Mouse (Mus musculus) forebrain, embryonic 12.5 days (tissue): ENCODE measurements around the gene Klk1b8. TPM values are rescaled to one million over a fixed set of nuclear protein-coding genes. Genes with fewer than 3 reads are reported as not detected.

Experiments
- ATAC-seq: fragments of 200-750 bp; cut with Nextera tagmentation; 2 replicates; pipeline ENCODE4 v1.8.0; 2017; ENCODE audit warnings: moderate TSS enrichment; ENCODE audit not compliant: low FRiP score
- H3K27ac ChIP-seq: fragments of 300-500 bp; sonication (generic); 2 replicates; pipeline ENCODE4 v1.5.1; 2016; ENCODE audit warnings: mild to moderate bottlenecking
- H3K27me3 ChIP-seq: fragments of 300-500 bp; sonication (generic); 2 replicates; pipeline ENCODE4 v1.6.1; 2016; ENCODE audit warnings: mild to moderate bottlenecking
- H3K36me3 ChIP-seq: fragments of 300-500 bp; sonication (generic); replicated peaks from 2 replicates; pipeline ENCODE4 v1.6.1; 2016; ENCODE audit warnings: mild to moderate bottlenecking
- H3K4me1 ChIP-seq: fragments of 300-500 bp; sonication (generic); 2 replicates; pipeline ENCODE4 v1.6.1; 2016
- H3K4me2 ChIP-seq: fragments of 300-500 bp; sonication (generic); 2 replicates; pipeline ENCODE4 v1.6.1; 2016; ENCODE audit warnings: mild to moderate bottlenecking, moderate library complexity
- H3K4me3 ChIP-seq: fragments of 300-500 bp; sonication (generic); replicated peaks from 2 replicates; pipeline ENCODE4 v1.5.1; 2016; ENCODE audit warnings: mild to moderate bottlenecking
- H3K9ac ChIP-seq: fragments of 300-500 bp; sonication (generic); 2 replicates; pipeline ENCODE4 v1.6.1; 2016; ENCODE audit warnings: mild to moderate bottlenecking
- H3K9me3 ChIP-seq: fragments of 300-500 bp; sonication (generic); 2 replicates; pipeline ENCODE4 v1.6.1; 2016
- WGBS: fragments of 180-500 bp; shearing (Covaris S2); methylation state at CpG from one replicate; pipeline ENCODE4 v1.1.7; 2016; 5-methylcytosine and 5-hydroxymethylcytosine counted together
- polyA plus RNA-seq: library from polyadenylated mRNA; unstranded; fragments of >200 nt; fragmentation: Nextera tagmentation; extraction: Ambion mirVana; gene quantifications from 2 replicates; pipeline ENCODE4 v1.2.1, GENCODE M21; 2016

Gene Klk1b8
- not detected in 2 replicates for polyA plus RNA-seq

DNA sequence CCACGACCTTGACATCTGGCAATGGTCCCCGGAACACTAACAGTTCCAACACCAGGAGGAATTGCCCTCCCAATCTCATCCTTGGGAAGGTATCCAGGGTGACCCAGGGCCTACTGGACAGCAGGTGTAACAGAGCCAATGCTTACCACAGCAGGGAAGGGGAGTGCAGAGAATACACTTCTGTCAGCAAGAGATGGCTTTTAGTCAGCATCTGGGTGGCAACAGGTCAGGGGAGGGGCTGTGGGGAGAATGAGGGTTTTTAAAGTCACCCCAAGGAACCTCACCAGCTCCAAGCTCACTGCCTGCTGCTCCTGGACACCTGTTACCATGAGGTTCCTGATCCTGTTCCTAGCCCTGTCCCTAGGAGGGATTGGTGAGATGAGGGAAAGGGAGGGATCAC is at the start of gene Klk1b8:
Gene Klk1b8 (plus strand): TSS at position 301 of the 400 bp plus-strand sequence.
- Histone ChIP-seq H3K9ac (no peak within 1 kb of the TSS), H3K4me1 (no peaks in the 10 kb centered on the region), H3K4me2 (no peak within 1 kb of the TSS), H3K27ac (no peak within 1 kb of the TSS), H3K9me3 (no peaks in the 10 kb centered on the region), H3K36me3 (no peaks in the 10 kb centered on the region), H3K27me3 (no peaks in the 10 kb centered on the region), H3K4me3 (no peak within 1 kb of the TSS)
- 88% methylated on average over 2 of the region's 2 CpGs for WGBS
- no peak for ATAC-seq

GRCm38 (mm10) chr7:43914821-43915220 is 35.6 kb upstream of the Klk1b8 start:
- Histone ChIP-seq H3K36me3 (no peaks in the 10 kb centered on the region), H3K4me2 (no peak overlapping the region), H3K9me3 (no peaks in the 10 kb centered on the region), H3K27me3 (no peaks in the 10 kb centered on the region), H3K9ac (no peak overlapping the region), H3K4me3 (no peak overlapping the region), H3K27ac (no peak overlapping the region), H3K4me1 (no peaks in the 10 kb centered on the region)
- no peak for ATAC-seq
- WGBS: 79% methylated on average over 9 of the region's 9 CpGs

DNA sequence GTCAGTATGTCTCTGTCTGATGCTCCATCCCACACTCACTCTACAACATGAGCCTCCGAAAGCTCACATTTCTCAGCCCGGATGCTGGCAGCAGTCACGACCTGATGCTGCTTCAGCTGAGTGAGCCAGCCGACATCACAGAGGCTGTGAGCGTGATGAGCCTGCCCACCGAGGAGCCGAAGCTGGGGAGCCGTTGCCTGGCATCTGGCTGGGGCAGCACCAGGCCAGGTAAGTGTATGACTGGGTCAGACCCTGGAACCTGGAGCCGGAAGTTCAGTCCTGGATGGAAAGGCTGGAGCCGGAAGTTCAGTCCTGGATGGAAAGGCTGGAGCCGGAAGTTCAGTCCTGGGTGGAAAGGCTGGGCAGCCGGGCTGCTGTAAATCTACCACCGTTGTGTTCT is 32.0 kb upstream of the Klk1b8 start:
- H3K27ac ChIP-seq: no peak overlapping the region
- no peaks in the 10 kb centered on the region for H3K9me3 ChIP-seq
- no peaks in the 10 kb centered on the region for H3K36me3 ChIP-seq
- no peak overlapping the region for H3K4me2 ChIP-seq
- no peak for ATAC-seq
- no peak overlapping the region for H3K9ac ChIP-seq
- H3K4me3 ChIP-seq: no peak overlapping the region
- 0 out of 2 replicates have a peak, but pooled peaks cover 7% of the 10 kb centered on the region for H3K27me3 ChIP-seq
- WGBS: 90% methylated on average over 13 of the region's 13 CpGs
- no peaks in the 10 kb centered on the region for H3K4me1 ChIP-seq

DNA sequence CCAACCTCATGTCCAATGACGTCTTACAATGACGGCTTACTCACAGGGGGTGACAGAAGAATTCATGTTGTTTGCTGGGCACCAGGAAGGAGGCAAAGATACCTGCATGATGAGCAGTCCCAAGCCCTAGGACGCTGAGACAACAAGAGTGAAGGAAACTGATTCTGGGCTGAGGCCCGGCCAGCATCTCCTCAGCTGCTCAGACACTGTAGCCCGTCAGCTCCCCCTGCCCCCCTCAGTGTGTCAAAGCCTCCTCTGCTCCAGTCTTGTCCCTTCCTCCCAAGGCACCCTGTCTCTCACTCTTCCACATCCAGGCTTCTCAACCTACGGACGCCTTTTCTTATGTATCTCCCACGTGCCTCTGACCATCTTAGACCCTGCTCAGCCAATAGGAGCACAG is 31.6 kb upstream of the Klk1b8 start:
- Histone ChIP-seq H3K9me3 (no peaks in the 10 kb centered on the region), H3K27ac (no peak overlapping the region), H3K36me3 (no peaks in the 10 kb centered on the region), H3K27me3 (0 out of 2 replicates have a peak, but pooled peaks cover 10% of the 10 kb centered on the region), H3K9ac (no peak overlapping the region), H3K4me3 (no peak overlapping the region), H3K4me1 (no peaks in the 10 kb centered on the region), H3K4me2 (no peak overlapping the region)
- no peak for ATAC-seq
- WGBS: 83% methylated on average over 8 of the region's 8 CpGs

DNA sequence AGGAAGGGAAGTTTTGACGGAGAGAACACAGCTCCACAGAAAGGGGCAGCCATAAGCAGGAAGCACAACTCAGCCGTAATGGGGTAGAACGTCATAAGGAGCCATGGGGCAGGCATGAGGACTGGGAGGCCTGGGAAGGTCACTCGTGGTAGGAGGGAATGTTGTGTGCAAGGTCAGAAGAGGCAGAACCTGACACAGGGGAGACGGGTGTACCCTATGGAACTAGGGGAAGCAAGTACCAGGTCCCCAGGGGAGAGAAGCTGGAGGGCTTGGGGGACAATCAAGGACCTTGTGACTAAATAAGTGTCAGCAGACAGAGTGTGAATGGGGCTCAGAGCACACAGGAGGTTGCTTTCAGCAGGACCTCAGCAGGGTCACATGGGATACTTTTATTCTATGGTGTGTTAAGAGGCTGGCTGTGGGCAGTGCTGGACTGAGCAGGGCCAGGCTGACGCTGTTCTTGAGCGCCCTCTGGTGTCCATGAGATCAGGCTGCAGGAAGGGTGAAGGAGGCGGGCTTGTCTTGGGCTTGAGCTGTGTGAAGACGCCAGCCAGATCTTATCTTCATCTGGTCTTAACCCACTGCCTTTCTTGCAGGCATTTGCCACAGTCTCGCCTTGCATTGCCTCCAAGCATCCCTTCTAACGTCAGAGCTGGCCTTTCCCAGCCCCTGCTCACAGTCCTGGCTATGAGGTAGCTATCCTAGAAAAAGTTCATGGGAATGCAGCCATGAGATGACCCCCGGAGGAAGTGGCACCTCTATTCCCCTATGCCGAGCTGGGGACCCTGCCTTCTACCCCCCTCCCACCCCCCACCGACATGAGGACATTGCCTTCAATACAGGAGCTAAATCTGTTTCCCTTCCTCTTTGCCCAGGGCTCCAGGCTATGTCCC is 30.7 kb upstream of the Klk1b8 start:
- peak; percentile 88 for ATAC-seq
- H3K9ac ChIP-seq: no peak overlapping the region
- H3K9me3 ChIP-seq: no peaks in the 10 kb centered on the region
- no peaks in the 10 kb centered on the region for H3K4me1 ChIP-seq
- H3K4me2 ChIP-seq: no peak overlapping the region
- WGBS: 32% methylated on average over 14 of the region's 14 CpGs
- no peak overlapping the region for H3K27ac ChIP-seq
- no peaks in the 10 kb centered on the region for H3K36me3 ChIP-seq
- H3K4me3 ChIP-seq: no peak overlapping the region
- H3K27me3 ChIP-seq: 0 out of 2 replicates have a peak, but pooled peaks cover 10% of the 10 kb centered on the region

- no peak overlapping the region for H3K4me2 ChIP-seq
- H3K9ac ChIP-seq: no peak overlapping the region
- no peaks in the 10 kb centered on the region for H3K36me3 ChIP-seq
- 95% methylated on average over 3 of the region's 3 CpGs for WGBS
- 0 out of 2 replicates have a peak, but pooled peaks cover 10% of the 10 kb centered on the region for H3K27me3 ChIP-seq
- no peak overlapping the region for H3K4me3 ChIP-seq
- H3K27ac ChIP-seq: no peak overlapping the region
- H3K9me3 ChIP-seq: no peaks in the 10 kb centered on the region
- no peak for ATAC-seq
- H3K4me1 ChIP-seq: no peaks in the 10 kb centered on the region
Measured at GRCm38 (mm10) chr7:43920582-43920981, 29.9 kb upstream of the Klk1b8 start.

DNA sequence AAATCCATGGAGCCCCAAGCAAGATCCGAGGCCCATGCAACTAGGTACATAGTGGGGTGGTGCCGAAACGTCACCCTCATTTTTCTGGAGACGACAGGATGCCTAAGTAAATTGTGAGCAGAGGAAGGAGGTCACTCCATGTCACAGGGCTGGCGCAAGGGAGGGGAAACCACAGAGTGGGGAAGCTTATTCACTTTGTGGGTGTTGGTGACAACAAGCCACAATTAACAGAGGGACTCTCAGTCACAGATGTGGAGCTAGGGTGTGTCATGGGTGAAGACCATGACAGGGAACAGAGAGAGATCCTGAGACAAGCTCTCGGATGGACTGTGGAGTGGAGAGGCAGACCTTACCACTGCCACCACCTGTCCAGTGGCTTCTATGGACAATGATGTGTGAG is 29.4 kb upstream of the Klk1b8 start:
- Histone ChIP-seq H3K36me3 (no peaks in the 10 kb centered on the region), H3K9ac (no peak overlapping the region), H3K4me1 (no peaks in the 10 kb centered on the region), H3K9me3 (no peaks in the 10 kb centered on the region), H3K27me3 (0 out of 2 replicates have a peak, but pooled peaks cover 10% of the 10 kb centered on the region), H3K27ac (no peak overlapping the region), H3K4me3 (no peak overlapping the region), H3K4me2 (no peak overlapping the region)
- 86% methylated on average over 6 of the region's 6 CpGs for WGBS
- no peak for ATAC-seq

DNA sequence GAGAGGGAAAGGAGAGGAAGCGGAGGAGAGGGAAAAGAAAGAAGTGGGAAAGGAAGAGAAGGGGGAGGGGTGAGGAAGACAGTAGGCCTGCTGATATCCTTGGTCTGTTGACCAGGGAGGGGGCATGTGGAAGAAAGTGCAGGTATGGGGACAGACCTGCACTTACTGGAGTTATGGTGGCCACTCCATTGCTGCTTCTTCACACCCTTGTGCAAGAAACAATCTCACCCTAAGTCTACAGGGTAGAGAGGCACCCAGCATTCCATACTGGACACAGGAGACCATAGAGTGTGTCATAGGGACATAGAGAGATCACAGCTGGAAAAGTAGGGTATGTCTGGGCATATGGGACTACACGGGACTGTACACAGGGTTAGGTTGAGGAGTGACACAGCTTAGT is 28.5 kb upstream of the Klk1b8 start:
- H3K36me3 ChIP-seq: no peaks in the 10 kb centered on the region
- H3K27me3 ChIP-seq: 0 out of 2 replicates have a peak, but pooled peaks cover 10% of the 10 kb centered on the region
- 91% methylated on average over 2 of the region's 2 CpGs for WGBS
- no peak overlapping the region for H3K27ac ChIP-seq
- no peak overlapping the region for H3K9ac ChIP-seq
- H3K4me1 ChIP-seq: no peaks in the 10 kb centered on the region
- no peak for ATAC-seq
- H3K4me2 ChIP-seq: no peak overlapping the region
- H3K4me3 ChIP-seq: no peak overlapping the region
- no peaks in the 10 kb centered on the region for H3K9me3 ChIP-seq

DNA sequence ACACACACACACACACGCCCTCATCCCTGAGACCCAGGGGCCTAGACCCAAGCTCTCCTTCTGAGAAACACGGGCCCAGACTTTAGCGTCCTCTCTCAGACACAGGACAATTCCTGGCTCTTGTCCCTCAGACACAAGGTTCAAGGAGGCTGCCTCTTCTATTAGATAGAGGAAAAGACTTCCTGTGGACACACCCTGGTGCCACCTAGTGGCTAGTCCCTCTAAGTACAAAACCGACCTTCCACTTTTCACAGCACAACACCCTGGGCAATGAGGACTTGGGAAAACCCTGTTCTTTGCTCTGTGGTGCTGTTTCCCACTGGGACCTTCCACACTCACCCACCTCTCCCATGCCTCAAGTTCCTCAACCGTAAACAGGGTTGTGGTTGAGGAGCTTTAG is 24.5 kb upstream of the Klk1b8 start:
- 0 out of 2 replicates have a peak, but pooled peaks cover 10% of the 10 kb centered on the region for H3K27me3 ChIP-seq
- WGBS: 66% methylated on average over 5 of the region's 5 CpGs
- no peaks in the 10 kb centered on the region for H3K36me3 ChIP-seq
- no peak for ATAC-seq
- H3K9me3 ChIP-seq: no peaks in the 10 kb centered on the region
- no peak overlapping the region for H3K9ac ChIP-seq
- no peak overlapping the region for H3K27ac ChIP-seq
- H3K4me1 ChIP-seq: no peaks in the 10 kb centered on the region
- H3K4me3 ChIP-seq: no peak overlapping the region
- H3K4me2 ChIP-seq: no peak overlapping the region

DNA sequence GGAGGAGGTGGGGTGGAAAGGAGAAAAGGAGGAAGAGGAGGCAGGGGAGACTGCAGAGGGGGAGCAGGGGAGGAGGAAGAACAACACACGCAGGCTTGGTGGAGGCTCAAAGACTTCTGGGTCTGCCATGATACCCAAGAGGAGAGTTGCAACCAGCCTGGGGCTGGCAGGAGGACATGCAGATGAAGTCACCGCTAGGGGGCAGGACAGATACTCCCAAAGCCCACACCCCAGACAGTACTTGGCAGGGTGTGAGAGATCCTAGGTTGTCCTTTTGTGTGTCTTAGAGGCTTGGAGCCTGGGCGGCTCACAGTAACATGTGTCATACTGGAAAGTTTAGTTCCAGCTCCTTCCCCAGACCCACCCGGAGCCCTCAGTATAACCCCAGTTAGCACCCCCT is 21.9 kb upstream of the Klk1b8 start:
- 40% methylated on average over 4 of the region's 4 CpGs for WGBS
- Histone ChIP-seq H3K9ac (no peak overlapping the region), H3K36me3 (no peaks in the 10 kb centered on the region), H3K4me1 (no peaks in the 10 kb centered on the region), H3K9me3 (no peaks in the 10 kb centered on the region), H3K27me3 (0 out of 2 replicates have a peak, but pooled peaks cover 2% of the 10 kb centered on the region), H3K4me3 (no peak overlapping the region), H3K27ac (no peak overlapping the region), H3K4me2 (no peak overlapping the region)
- ATAC-seq: no peak

DNA sequence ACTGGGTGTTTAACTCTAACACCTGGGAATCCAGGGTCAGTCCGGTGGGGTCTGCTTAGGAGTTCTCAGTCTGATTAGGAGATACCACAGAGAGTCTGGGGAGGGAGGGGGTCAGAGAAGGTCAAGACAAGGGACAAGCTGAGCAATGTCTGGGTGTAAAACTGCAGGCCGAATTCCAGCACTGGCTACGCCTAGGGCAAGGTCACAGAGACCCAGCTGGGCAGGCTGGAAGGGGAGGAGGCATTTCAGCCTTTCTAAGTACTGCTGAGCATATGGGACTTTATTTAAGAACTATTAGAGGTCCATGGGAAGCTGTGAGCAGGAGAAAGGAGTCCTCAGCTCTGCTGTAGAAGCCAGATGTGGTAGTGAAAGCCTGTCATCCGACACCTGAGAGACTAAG is 18.1 kb upstream of the Klk1b8 start:
- no peak overlapping the region for H3K4me2 ChIP-seq
- no peaks in the 10 kb centered on the region for H3K27me3 ChIP-seq
- H3K36me3 ChIP-seq: no peaks in the 10 kb centered on the region
- H3K4me3 ChIP-seq: no peak overlapping the region
- WGBS: 62% methylated on average over 4 of the region's 4 CpGs
- no peak for ATAC-seq
- no peak overlapping the region for H3K27ac ChIP-seq
- H3K4me1 ChIP-seq: no peaks in the 10 kb centered on the region
- H3K9me3 ChIP-seq: no peaks in the 10 kb centered on the region
- H3K9ac ChIP-seq: no peak overlapping the region

DNA sequence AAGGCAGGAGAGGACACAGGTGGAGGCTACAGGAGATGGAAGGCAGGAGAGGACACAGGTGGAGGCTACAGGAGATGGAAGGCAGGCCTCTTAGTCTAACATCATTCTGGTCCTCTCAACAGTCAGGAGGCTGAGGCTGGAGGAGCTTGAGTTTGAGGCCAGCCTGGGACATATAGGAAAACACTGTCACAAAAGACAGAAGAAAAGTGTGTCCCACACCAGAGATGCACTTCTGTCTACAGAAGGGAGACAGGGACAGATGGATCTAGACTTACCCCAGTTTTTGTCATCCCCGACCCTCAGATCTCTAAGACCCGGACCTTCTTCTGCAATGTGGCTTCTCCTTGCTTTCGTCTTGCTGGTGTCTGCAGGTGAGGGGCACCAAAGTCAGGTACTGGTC is 17.0 kb upstream of the Klk1b8 start, which contains the start of gene Klk15:
Gene Klk15 (plus strand): TSS at position 301 of the 400 bp plus-strand sequence.
- 97% methylated on average over 3 of the region's 3 CpGs for WGBS
- Histone ChIP-seq H3K27ac (no peak within 1 kb of the TSS), H3K4me1 (no peaks in the 10 kb centered on the region), H3K9me3 (no peaks in the 10 kb centered on the region), H3K4me3 (no peak within 1 kb of the TSS), H3K4me2 (no peak within 1 kb of the TSS), H3K9ac (no peak within 1 kb of the TSS), H3K36me3 (no peaks in the 10 kb centered on the region), H3K27me3 (no peaks in the 10 kb centered on the region)
- no peak for ATAC-seq

GRCm38 (mm10) chr7:43934747-43935146 is 15.7 kb upstream of the Klk1b8 start:
- no peaks in the 10 kb centered on the region for H3K9me3 ChIP-seq
- H3K27ac ChIP-seq: no peak overlapping the region
- no peaks in the 10 kb centered on the region for H3K4me1 ChIP-seq
- ATAC-seq: no peak
- WGBS: 68% methylated on average over 3 of the region's 3 CpGs
- H3K4me2 ChIP-seq: no peak overlapping the region
- H3K27me3 ChIP-seq: no peaks in the 10 kb centered on the region
- H3K4me3 ChIP-seq: no peak overlapping the region
- H3K36me3 ChIP-seq: no peaks in the 10 kb centered on the region
- no peak overlapping the region for H3K9ac ChIP-seq
